Mouse (Mus musculus) liver, postnatal 0 days (tissue): ENCODE measurements around the gene Nrtn.

Experiments used
- CTCF ChIP-seq: sonication (generic); IDR thresholded peaks from 2 replicates; pipeline ENCODE4 v1.5.1; 2016; ENCODE audit warnings: antibody characterized with exemption, low read depth
- EP300 ChIP-seq: IDR thresholded peaks from 2 replicates; pipeline ENCODE4 v1.6.1; 2016; ENCODE audit warnings: antibody characterized with exemption, low read depth, mild to moderate bottlenecking

DNA sequence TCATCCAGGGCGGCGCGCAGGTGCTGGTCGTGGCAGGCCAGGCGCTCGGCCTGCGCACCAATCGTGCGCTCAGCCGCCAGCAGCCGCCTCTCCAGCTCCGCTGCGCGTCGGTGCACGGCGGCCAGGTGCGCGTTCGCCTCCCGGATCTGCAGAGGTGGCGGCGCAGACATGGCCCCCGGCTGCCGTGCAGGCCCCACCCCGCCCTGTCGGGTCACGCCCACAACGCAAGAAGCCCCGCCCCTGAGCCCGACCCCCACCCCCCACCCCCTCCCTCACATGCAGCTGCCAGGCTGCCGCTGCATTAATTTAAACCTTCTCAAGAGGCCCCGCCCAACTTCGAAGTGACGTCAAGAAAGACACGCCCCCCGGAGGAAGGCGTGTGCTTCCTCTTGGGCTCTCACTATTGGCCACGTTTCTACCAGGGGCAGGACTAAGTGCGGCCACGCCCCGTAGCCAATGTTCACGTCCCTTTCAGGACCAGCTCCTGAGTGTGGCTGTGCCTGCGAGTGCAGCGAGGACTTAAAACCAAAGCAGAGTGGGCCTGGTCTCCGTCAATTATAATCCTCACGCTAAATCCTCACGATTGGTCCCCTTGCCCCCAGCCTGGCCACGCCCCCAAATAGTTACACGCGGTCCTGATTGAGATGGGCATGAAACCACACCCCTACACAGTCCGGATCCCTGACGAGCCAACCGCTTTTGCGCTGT is 40.5 kb downstream of the Nrtn start:
- no peak for TF ChIP-seq CTCF
- TF ChIP-seq EP300 = no peak
